Mouse (Mus musculus): ENCODE data around the gene Phxr2.
A peak's percentile ranks its signal among the peaks of the same experiment; 100 is the strongest.

Phxr2 gene

GRCm38 (mm10) chr10:99093364-99093763, 32.8 kb downstream of the Phxr2 start:
- no peak for DNase-seq (ENCODE audit: low spot score)

DNA sequence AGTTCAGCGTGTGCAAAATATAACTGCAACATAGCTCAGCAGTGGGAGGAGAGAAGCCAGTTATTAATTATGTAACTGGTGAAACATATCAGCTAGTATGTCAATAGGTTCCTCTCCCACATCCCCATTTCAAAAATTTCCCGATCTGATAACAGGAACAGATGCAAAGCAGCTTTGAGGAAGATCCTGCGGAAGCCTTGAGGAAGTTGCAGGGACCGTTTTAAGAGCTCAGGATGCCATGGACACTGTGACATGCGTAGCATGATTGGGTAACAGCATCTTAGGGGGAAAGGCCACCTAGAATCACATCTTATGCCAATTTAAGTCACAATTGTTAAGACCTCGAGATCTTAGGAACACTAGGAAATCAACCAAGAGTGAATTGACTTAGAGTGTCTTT, 36.2 kb downstream of the Phxr2 start:
- no peak for DNase-seq (ENCODE audit: low spot score)

DNA sequence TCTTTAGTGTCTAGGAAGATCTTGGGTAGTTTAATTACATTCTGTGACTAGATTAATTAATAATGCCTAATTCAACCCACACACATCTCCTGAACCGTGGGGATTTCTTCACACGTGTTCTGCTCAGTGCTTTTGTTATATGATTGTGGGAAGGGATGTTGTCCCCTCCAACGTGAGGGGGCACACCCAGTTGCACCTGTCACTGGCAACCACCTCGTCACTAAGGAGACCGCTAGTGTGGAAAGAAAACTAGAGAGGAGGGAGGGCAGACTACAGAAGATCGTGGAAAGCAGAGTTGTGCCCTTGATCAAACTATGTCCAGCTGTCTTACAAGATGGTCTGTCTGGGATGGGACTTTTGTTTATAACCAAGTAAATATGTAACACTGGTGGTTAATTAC, 40.1 kb downstream of the Phxr2 start:
- DNase-seq (ENCODE audit: low spot score) = no peak

DNA sequence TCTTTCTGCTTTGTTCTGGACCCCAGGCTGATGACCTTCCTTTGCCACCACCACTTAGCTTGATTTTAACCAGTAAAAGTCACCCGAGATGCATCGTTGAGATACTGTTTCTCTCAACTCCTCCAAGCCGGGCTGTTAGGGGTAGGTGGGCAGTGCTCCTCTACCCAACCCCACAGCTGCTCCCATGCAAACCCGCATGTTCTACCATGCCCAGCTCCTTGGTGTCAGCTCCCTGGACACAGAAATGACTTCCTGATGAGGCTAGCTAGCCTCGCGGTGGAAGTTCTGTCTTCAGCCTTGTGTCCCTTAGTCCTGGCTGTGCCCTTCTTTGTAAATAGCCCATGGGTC, 40.9 kb downstream of the Phxr2 start:
- DNase-seq (ENCODE audit: low spot score) = no peak

DNA sequence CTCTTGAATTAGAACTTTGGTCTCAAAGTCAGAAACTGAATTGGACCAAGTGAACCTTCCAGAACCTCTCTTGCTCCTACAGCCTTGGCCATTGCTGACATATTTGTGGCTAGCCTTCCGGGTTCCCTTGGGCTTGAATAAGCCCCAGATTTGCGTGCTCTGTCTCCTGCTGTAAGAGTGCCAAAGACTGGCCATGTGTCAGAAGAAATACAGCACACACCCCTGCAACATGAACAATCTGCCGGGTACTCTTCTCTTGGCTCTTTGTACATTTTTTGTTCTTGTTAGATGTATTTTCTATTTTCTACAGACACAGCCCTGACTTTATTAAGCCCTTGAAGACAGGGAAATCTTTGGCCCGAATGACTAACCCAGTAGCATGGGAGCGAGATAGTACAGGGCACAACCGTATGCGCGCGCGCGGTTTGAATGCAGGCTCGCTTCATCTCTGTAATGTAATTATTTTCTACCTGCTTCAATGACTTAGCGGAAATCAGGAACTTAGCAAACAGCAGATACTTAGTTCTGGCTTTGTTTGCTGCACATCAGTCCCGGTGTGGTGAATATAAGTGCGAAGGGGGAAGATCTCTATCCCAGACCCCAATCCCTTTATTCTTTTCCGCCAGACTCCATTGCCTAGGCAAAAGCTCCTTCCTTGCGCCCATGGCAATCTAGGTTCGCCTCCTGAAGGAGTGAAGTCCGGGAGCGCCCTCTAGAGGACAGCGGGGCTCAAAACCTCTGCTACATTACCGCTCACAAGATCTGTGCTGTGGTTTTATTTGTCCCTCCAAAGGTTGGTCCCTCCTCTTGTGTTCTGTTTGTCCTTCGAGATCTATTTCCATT, 41.5 kb downstream of the Phxr2 start:
- DNase-seq (ENCODE audit: low spot score) = peak; percentile 45

- DNase-seq (ENCODE audit: low spot score) = no peak
Measured at GRCm38 (mm10) chr10:99083431-99084003, 42.6 kb downstream of the Phxr2 start.

DNA sequence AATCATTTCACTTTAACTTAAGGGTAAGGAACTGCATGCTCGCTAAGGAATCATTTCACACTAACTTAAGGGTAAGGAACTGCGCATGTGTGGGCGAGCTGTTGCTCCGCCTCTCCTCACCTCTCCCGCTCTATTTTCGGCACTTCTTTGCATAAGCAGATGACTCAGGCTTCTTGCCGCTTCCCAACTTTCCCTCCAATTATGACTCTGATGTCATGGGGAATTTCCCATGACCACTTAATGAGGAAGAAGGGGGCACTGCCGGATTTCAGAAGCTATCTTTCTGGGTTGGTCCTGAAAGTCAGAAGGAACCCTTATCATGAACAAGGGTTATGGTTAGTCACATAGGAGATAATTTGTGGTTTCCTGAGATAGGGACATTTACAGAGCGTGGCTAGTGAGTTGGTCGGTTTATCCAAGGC, 44.5 kb downstream of the Phxr2 start:
- no peak for DNase-seq (ENCODE audit: low spot score)

DNA sequence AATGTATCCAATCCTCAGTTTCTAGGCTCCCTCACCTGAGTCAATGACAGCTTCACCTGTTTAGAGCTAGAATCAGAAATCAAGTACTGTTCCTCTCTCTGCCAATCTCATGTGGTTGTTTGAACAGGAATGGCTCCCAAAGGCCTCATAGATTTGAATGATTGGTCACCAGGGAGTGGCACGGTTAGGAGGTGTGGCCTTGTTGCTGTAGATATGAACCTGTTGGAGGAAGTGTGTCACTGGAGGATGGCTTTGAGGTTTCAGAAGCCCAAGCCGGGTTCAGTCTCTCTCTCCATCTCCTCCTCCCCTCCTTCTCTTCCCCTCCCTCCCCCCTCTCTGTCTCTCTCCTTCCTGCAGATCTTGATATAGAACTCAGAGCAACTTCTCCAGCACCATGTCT, 47.5 kb downstream of the Phxr2 start:
- DNase-seq (ENCODE audit: low spot score) = no peak

DNA sequence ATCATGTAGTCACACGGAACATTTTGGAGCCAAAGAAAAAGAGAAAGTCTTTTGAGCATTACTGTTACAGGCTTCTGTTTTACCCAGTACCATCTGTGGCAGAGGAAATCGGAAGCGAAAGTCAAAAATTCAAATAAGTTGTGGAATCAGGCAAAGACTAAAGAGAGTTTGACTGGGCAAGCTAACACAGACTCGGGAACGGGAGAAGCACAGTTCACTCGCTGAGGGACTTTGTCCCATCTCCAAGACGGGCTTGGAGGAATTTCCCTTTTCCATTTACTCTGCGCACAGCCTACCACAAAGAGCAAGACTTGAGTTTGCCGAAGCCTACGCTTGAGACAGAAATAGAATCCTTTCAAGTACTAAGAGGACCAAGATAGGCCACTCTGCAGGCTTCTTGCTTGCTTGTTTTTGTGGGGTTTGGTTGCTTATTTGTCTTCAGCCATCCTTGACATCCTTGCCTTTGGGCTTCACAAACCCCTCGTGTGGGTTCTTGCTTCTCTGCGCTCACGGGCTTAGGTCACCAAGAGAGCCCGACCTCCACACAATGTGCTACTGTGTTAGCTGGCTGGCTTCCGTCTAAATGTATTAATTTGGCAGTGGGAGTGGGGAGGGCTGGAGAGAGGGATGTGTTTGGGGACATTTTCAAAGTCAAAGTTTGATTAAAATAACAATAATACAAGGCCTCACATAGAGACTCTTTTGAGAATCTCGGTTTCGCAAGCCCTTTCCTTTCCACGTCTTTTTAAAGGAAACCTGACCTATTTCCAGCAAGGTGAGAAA, 49.8 kb downstream of the Phxr2 start:
- no peak for DNase-seq (ENCODE audit: low spot score)

Data from spleen, adult 12 weeks (tissue).